Mouse (Mus musculus): Measurements from ENCODE around the gene Gm26965.

GRCm38 (mm10) chr13:67500908-67501307, 25.0 kb downstream of the Gm26965 start:
- TF ChIP-seq POLR2A (IDR thresholded peaks at IDR 0.05; ENCODE audit: control insufficient read depth, low read depth, low read length) (no peak), CTCF (IDR thresholded peaks at IDR 0.05; ENCODE audit: control insufficient read depth, insufficient read depth, insufficient replicate concordance, low read depth, low read length) (no peak)
